Mouse (Mus musculus) stomach, embryonic 16.5 days (tissue): ENCODE measurements at regions not wholly inside any gene's neighbourhood (a gene's known extent, or its start where the extent isn't known, plus 50 kb on each side); places are given as distances from the start of the nearest gene placed in this dataset.

Experiments
- ATAC-seq: fragments of 200-750 bp; cut with Nextera tagmentation; 2 replicates; pipeline ENCODE4 v1.8.0; 2017; ENCODE audit warnings: moderate number of reproducible peaks, moderate TSS enrichment; ENCODE audit not compliant: insufficient read depth, low FRiP score
- H3K27ac ChIP-seq: fragments of 300-500 bp; sonication (generic); 2 replicates; pipeline ENCODE4 v1.5.1; 2014; ENCODE audit warnings: low read length
- H3K27me3 ChIP-seq: fragments of 300-500 bp; sonication (generic); 2 replicates; pipeline ENCODE4 v1.6.1; 2014; ENCODE audit warnings: low read length, control low read depth, mixed read lengths; ENCODE audit not compliant: control insufficient read depth, insufficient read depth
- H3K36me3 ChIP-seq: fragments of 300-500 bp; sonication (generic); 2 replicates; pipeline ENCODE4 v1.6.1; 2014; ENCODE audit warnings: low read length; ENCODE audit not compliant: control insufficient read depth, insufficient read depth
- H3K4me1 ChIP-seq: fragments of 300-500 bp; sonication (generic); 2 replicates; pipeline ENCODE4 v1.6.1; 2014; ENCODE audit warnings: low read length, control low read depth, mixed read lengths; ENCODE audit not compliant: control insufficient read depth, insufficient read depth
- H3K4me2 ChIP-seq: fragments of 300-500 bp; sonication (generic); 2 replicates; pipeline ENCODE4 v1.6.1; 2014; ENCODE audit warnings: low read depth, low read length, mixed read lengths
- H3K4me3 ChIP-seq: fragments of 300-500 bp; sonication (generic); replicated peaks from 2 replicates; pipeline ENCODE4 v1.5.1; 2014; ENCODE audit warnings: mild to moderate bottlenecking, low read length
- H3K9ac ChIP-seq: fragments of 300-500 bp; sonication (generic); 2 replicates; pipeline ENCODE4 v1.6.1; 2014; ENCODE audit warnings: low read length
- H3K9me3 ChIP-seq: fragments of 300-500 bp; sonication (generic); replicated peaks from 2 replicates; pipeline ENCODE4 v1.6.1; 2016; ENCODE audit warnings: low read length, control low read depth; ENCODE audit not compliant: control insufficient read depth
- WGBS: fragments of 180-500 bp; shearing (Covaris S2); extraction: QIAGEN DNeasy Blood & Tissue Kit; methylation state at CpG from one replicate; pipeline ENCODE4 v1.1.7; 2014; 5-methylcytosine and 5-hydroxymethylcytosine counted together

- H3K27ac ChIP-seq, result no peak overlapping the region
- H3K4me2 ChIP-seq, result no peak overlapping the region
- no peak overlapping the region for H3K9ac ChIP-seq
- H3K4me3 ChIP-seq, result no peak overlapping the region
- no peaks in the 10 kb centered on the region for H3K27me3 ChIP-seq
- H3K36me3 ChIP-seq, result no peaks in the 10 kb centered on the region
- H3K9me3 ChIP-seq, result no peaks in the 10 kb centered on the region
- no peaks in the 10 kb centered on the region for H3K4me1 ChIP-seq
- ATAC-seq, result no peak
- WGBS, result 75% methylated on average over 3 of the region's 3 CpGs
Observed at GRCm38 (mm10) chr14:36612860-36613259, 355.7 kb downstream of the Ccser2 start.

- Histone ChIP-seq H3K27me3 (no peaks in the 10 kb centered on the region), H3K36me3 (no peaks in the 10 kb centered on the region), H3K4me1 (no peaks in the 10 kb centered on the region), H3K9ac (no peak overlapping the region), H3K4me3 (no peak overlapping the region), H3K9me3 (no peaks in the 10 kb centered on the region), H3K4me2 (no peak overlapping the region), H3K27ac (no peak overlapping the region)
- no peak for ATAC-seq
- whole genome bisulfite sequencing, result 55% methylated on average over 4 of the region's 4 CpGs
Observed at GRCm38 (mm10) chr14:36584065-36584635, 384.4 kb downstream of the Ccser2 start.

GRCm38 (mm10) chr14:36583338-36584064 is 385.1 kb downstream of the Ccser2 start:
- Histone ChIP-seq H3K4me3 (no peak overlapping the region), H3K4me1 (no peaks in the 10 kb centered on the region), H3K27me3 (no peaks in the 10 kb centered on the region), H3K9me3 (no peaks in the 10 kb centered on the region), H3K36me3 (no peaks in the 10 kb centered on the region), H3K4me2 (no peak overlapping the region), H3K9ac (no peak overlapping the region), H3K27ac (no peak overlapping the region)
- 57% methylated on average over 3 of the region's 3 CpGs for WGBS
- no peak for ATAC-seq

GRCm38 (mm10) chr14:36563229-36563865 is 405.2 kb downstream of the Ccser2 start:
- Histone ChIP-seq H3K4me1 (no peaks in the 10 kb centered on the region), H3K27ac (no peak overlapping the region), H3K27me3 (no peaks in the 10 kb centered on the region), H3K4me3 (no peak overlapping the region), H3K9ac (no peak overlapping the region), H3K9me3 (no peaks in the 10 kb centered on the region), H3K4me2 (no peak overlapping the region), H3K36me3 (no peaks in the 10 kb centered on the region)
- 68% methylated on average over 3 of the region's 3 CpGs for WGBS
- no peak for ATAC-seq

- no peak overlapping the region for H3K9ac ChIP-seq
- no peaks in the 10 kb centered on the region for H3K4me1 ChIP-seq
- no peak overlapping the region for H3K4me2 ChIP-seq
- H3K27ac ChIP-seq, result no peak overlapping the region
- no peaks in the 10 kb centered on the region for H3K27me3 ChIP-seq
- H3K9me3 ChIP-seq, result no peaks in the 10 kb centered on the region
- no peak for ATAC-seq
- H3K4me3 ChIP-seq, result no peak overlapping the region
- 74% methylated on average over 5 of the region's 5 CpGs for WGBS
- H3K36me3 ChIP-seq, result no peaks in the 10 kb centered on the region
Observed at GRCm38 (mm10) chr14:36537402-36537801, 431.2 kb downstream of the Ccser2 start.

DNA sequence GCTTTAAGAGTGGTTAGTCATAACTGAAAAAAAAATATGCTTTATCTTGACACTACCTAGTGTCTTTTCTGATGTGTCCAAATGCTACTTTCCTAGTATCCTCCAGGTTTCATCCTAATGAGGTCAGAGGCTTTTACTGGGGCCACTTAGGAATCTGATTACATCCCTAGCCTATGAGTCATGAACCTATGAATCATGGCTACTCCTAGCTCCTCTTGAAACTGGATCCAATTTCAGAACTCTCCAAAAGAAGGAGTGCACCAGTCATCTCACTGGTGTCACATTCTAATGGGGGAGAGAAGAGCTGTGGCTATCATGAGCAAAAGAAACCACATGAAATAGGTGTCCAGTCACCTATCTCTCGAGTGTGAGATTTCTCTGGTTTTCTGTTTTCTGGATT is 432.6 kb downstream of the 4930474N05Rik start:
- 65% methylated on average over 1 of the region's 1 CpGs for WGBS
- ATAC-seq, result no peak

GRCm38 (mm10) chr14:36525591-36526037 is 430.9 kb downstream of the 4930474N05Rik start:
- no peaks in the 10 kb centered on the region for H3K4me1 ChIP-seq
- H3K4me3 ChIP-seq, result no peak overlapping the region
- H3K9me3 ChIP-seq, result no peaks in the 10 kb centered on the region
- H3K9ac ChIP-seq, result no peak overlapping the region
- no peaks in the 10 kb centered on the region for H3K36me3 ChIP-seq
- no peaks in the 10 kb centered on the region for H3K27me3 ChIP-seq
- no peak for ATAC-seq
- no peak overlapping the region for H3K4me2 ChIP-seq
- no peak overlapping the region for H3K27ac ChIP-seq

More for the DNA sequence above, 432.6 kb downstream of the 4930474N05Rik start:
- Histone ChIP-seq H3K4me1 (no peaks in the 10 kb centered on the region), H3K27ac (no peak overlapping the region), H3K27me3 (no peaks in the 10 kb centered on the region), H3K4me3 (no peak overlapping the region), H3K9ac (no peak overlapping the region), H3K36me3 (no peaks in the 10 kb centered on the region), H3K9me3 (no peaks in the 10 kb centered on the region), H3K4me2 (no peak overlapping the region)

- ATAC-seq, result no peak
- no peak overlapping the region for H3K4me2 ChIP-seq
- H3K4me3 ChIP-seq, result no peak overlapping the region
- 67% methylated on average over 2 of the region's 2 CpGs for WGBS
- H3K27me3 ChIP-seq, result no peaks in the 10 kb centered on the region
- no peak overlapping the region for H3K9ac ChIP-seq
- no peak overlapping the region for H3K27ac ChIP-seq
- no peaks in the 10 kb centered on the region for H3K4me1 ChIP-seq
- no peaks in the 10 kb centered on the region for H3K36me3 ChIP-seq
- no peaks in the 10 kb centered on the region for H3K9me3 ChIP-seq
Observed at GRCm38 (mm10) chr14:36502076-36502994, 407.6 kb downstream of the 4930474N05Rik start.
